Mouse (Mus musculus): ENCODE results near the gene Gadl1. TPM values are rescaled to one million over a fixed set of nuclear protein-coding genes. Genes with fewer than 3 reads are reported as not detected.

Gadl1 gene
- total and polyA plus RNA-seq, 2 experiments from 2014 or later, result 0.19 to 0.50 TPM

DNA sequence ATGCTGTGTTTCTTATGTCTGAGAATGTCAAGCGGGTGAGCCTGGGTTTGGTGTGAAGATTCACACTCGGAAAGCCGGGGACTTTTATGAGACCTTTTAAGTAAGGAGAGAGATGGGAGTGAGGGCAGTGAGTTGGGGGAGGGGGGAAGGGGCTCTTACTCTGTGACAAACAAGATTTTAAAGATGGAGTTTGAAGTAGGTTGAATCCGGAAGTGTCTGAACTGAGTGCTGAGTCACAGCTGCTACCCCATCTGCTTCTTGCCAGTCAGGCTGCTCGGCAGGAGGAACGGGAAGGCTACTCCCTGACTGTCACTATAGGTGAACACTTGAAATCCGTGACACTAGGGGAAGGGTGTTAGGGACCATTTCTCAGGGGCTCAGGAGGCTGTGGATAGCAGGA lies 33.7 kb downstream of the Gadl1 start:
- 23% methylated on average over 7 of the region's 7 CpGs for WGBS
- H3K4me2 ChIP-seq (ENCODE audit: low read depth), result peak overlapping the region; percentile 32; the same call in 1 of the 2 replicates
- no peak for TF ChIP-seq CTCF (IDR thresholded peaks at IDR 0.05; ENCODE audit: low read depth)
- H3K9ac ChIP-seq, result no peak overlapping the region
- peak overlapping the region; percentile 73 for H3K27ac ChIP-seq (ENCODE audit: low read depth, low read length)
- peaks cover 11% of the 10 kb centered on the region; the same call in 1 of the 2 replicates for H3K4me1 ChIP-seq (ENCODE audit: insufficient read depth)
- no peak overlapping the region for H3K4me3 ChIP-seq (ENCODE audit: low read depth, low read length)
- DNase-seq (peak; percentile 74), ATAC-seq (peak; percentile 78)
- no peaks in the 10 kb centered on the region for H3K9me3 ChIP-seq (ENCODE audit: low read length)
- H3K27me3 ChIP-seq (ENCODE audit: insufficient read depth, low read length), result no peaks in the 10 kb centered on the region
- H3K36me3 ChIP-seq (ENCODE audit: insufficient read depth), result no peaks in the 10 kb centered on the region

DNA sequence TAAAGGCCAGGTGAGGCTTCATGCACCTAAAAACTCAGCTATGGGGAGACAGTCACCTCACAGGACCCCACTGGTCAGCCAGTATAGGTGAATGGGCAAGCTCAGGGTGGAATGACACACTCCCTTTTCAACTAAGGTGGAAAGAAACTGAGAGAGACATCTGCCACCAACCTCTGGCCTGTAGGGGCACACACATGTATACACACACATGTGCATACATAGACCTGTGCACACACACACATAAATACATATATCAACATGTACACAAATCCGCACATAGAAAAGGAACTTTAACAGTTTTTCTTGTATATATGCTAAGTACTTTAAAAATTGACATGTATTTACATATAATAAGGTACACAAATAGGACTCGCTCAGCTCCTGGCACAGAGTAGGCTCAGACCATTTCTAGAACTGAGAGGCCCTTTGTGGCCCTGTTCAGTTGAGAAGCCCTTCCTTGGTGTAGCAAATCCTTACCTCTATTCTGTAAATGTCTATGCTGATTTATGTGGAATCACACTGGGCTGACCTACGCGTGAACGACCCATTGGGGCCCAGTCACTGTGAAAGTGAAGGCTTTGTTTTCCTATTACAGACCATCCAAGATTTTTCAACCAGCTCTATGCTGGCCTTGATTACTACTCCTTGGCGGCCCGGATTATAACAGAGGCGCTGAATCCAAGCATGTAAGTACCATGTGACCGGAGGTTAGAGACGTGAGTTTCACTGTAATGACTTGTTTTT lies 34.5 kb downstream of the Gadl1 start:
- DNase-seq, result no peak
- Histone ChIP-seq H3K9me3 (ENCODE audit: low read length) (no peaks in the 10 kb centered on the region), H3K36me3 (ENCODE audit: insufficient read depth) (no peaks in the 10 kb centered on the region), H3K4me3 (ENCODE audit: low read depth, low read length) (no peak overlapping the region), H3K27ac (ENCODE audit: low read depth, low read length) (peak overlapping the region; percentile 73), H3K9ac (no peak overlapping the region), H3K4me2 (ENCODE audit: low read depth) (no peak overlapping the region), H3K27me3 (ENCODE audit: insufficient read depth, low read length) (no peaks in the 10 kb centered on the region), H3K4me1 (ENCODE audit: insufficient read depth) (peaks cover 11% of the 10 kb centered on the region; the same call in 1 of the 2 replicates)
- no peak for ATAC-seq
- no peak for TF ChIP-seq CTCF (IDR thresholded peaks at IDR 0.05; ENCODE audit: low read depth)
- 62% methylated on average over 10 of the region's 10 CpGs for WGBS

DNA sequence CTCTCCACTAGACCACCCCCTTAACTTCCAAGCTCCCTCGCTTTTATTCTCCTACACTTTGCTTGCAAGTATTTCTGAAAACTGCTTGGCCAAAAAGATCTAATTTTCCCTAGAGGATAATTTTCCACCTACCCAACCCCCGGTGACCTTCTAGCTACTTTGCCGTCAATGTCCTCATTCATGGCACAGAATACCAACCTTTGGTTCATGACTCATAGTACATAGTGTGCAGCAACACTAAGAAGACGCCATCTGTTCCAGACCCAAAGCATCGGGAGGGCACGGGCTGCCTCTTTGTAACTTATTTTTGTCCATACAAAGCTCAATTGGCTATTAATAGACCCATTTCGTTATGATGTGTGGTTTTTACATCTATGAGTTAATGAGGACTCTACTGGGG lies 55.8 kb downstream of the Gadl1 start:
- no peak for TF ChIP-seq CTCF (IDR thresholded peaks at IDR 0.05; ENCODE audit: low read depth)
- DNase-seq, result no peak
- no peak overlapping the region for H3K4me3 ChIP-seq (ENCODE audit: low read depth, low read length)
- no peaks in the 10 kb centered on the region for H3K9me3 ChIP-seq (ENCODE audit: low read length)
- WGBS, result 86% methylated on average over 7 of the region's 7 CpGs
- H3K4me1 ChIP-seq (ENCODE audit: insufficient read depth), result no peaks in the 10 kb centered on the region
- H3K36me3 ChIP-seq (ENCODE audit: insufficient read depth), result no peaks in the 10 kb centered on the region
- no peak for ATAC-seq
- H3K9ac ChIP-seq, result no peak overlapping the region
- H3K27me3 ChIP-seq (ENCODE audit: insufficient read depth, low read length), result no peaks in the 10 kb centered on the region
- H3K4me2 ChIP-seq (ENCODE audit: low read depth), result no peak overlapping the region
- no peak overlapping the region for H3K27ac ChIP-seq (ENCODE audit: low read depth, low read length)

DNA sequence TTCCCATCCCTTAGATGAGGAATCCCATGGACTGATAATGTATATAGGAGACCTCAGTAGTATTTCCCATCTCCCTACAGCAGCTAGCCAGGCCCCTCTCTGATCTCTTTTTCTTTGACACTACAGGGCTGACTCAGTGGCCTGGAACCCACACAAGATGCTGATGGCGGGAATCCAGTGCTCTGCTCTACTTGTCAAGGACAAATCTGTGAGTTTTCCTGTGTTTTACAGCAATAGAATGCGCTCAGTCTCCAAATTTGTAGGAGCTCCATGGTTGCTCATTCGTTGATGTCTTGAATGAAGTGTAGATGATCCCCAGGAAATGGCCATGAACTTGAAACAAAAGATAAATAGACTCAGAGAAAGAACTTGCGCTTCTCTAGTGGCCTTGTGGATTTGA lies 56.9 kb downstream of the Gadl1 start:
- ATAC-seq (no peak), DNase-seq (no peak)
- TF ChIP-seq CTCF (IDR thresholded peaks at IDR 0.05; ENCODE audit: low read depth), result no peak
- no peak overlapping the region for H3K9ac ChIP-seq
- 85% methylated on average over 4 of the region's 4 CpGs for WGBS
- no peak overlapping the region for H3K4me3 ChIP-seq (ENCODE audit: low read depth, low read length)
- H3K4me1 ChIP-seq (ENCODE audit: insufficient read depth), result no peaks in the 10 kb centered on the region
- H3K36me3 ChIP-seq (ENCODE audit: insufficient read depth), result no peaks in the 10 kb centered on the region
- no peak overlapping the region for H3K27ac ChIP-seq (ENCODE audit: low read depth, low read length)
- no peaks in the 10 kb centered on the region for H3K9me3 ChIP-seq (ENCODE audit: low read length)
- H3K27me3 ChIP-seq (ENCODE audit: insufficient read depth, low read length), result no peaks in the 10 kb centered on the region
- no peak overlapping the region for H3K4me2 ChIP-seq (ENCODE audit: low read depth)

DNA sequence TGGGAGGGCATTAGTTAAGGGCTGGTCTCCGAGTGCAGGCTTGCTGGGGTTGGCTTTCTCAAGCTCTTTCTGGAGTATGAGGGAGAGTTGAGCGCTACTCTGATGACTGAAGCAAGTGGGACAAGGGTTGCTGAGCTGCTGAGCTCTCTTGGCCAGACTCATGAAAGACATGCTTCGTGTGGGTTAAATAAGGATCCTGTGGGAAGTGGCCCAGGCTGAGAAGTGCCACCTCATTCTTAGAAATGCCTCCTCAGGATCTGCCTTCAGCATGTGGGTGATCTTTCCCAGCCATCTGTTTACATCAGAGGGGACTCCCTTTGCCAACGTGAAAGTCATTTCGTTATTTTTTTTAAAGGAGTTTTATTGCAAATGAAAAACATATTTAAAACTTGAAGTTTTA lies 57.5 kb downstream of the Gadl1 start:
- no peak for DNase-seq
- Histone ChIP-seq H3K4me2 (ENCODE audit: low read depth) (no peak overlapping the region), H3K36me3 (ENCODE audit: insufficient read depth) (no peaks in the 10 kb centered on the region), H3K9me3 (ENCODE audit: low read length) (no peaks in the 10 kb centered on the region), H3K9ac (no peak overlapping the region), H3K4me3 (ENCODE audit: low read depth, low read length) (no peak overlapping the region), H3K27ac (ENCODE audit: low read depth, low read length) (no peak overlapping the region), H3K4me1 (ENCODE audit: insufficient read depth) (no peaks in the 10 kb centered on the region), H3K27me3 (ENCODE audit: insufficient read depth, low read length) (no peaks in the 10 kb centered on the region)
- 74% methylated on average over 5 of the region's 5 CpGs for WGBS
- peak; percentile 32; the same call in 1 of the 2 replicates for ATAC-seq
- no peak for TF ChIP-seq CTCF (IDR thresholded peaks at IDR 0.05; ENCODE audit: low read depth)

DNA sequence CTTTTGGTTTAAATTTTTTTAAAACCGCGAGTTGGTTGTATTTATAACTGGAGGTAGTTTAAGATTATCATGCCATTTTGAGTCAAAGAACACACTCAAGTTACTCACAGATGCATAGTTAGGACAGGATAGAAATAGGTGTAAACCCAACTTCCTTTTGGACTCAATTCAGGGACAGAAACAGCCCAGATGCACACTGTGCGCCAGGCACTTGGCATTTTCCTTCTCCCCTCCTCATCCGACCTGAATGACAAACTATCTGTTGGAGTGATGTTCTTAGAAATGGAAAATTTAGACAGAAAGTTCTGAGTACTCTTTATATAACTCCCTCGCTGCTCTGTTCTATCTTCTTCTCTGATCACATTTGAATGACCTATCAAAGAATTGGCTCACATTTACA lies 58.4 kb downstream of the Gadl1 start:
- Histone ChIP-seq H3K36me3 (ENCODE audit: insufficient read depth) (no peaks in the 10 kb centered on the region), H3K4me2 (ENCODE audit: low read depth) (no peak overlapping the region), H3K9ac (no peak overlapping the region), H3K4me3 (ENCODE audit: low read depth, low read length) (no peak overlapping the region), H3K4me1 (ENCODE audit: insufficient read depth) (no peaks in the 10 kb centered on the region), H3K27me3 (ENCODE audit: insufficient read depth, low read length) (no peaks in the 10 kb centered on the region), H3K9me3 (ENCODE audit: low read length) (no peaks in the 10 kb centered on the region), H3K27ac (ENCODE audit: low read depth, low read length) (no peak overlapping the region)
- TF ChIP-seq CTCF (IDR thresholded peaks at IDR 0.05; ENCODE audit: low read depth), result no peak
- DNase-seq (no peak), ATAC-seq (no peak)
- WGBS, result 78% methylated on average over 5 of the region's 5 CpGs

DNA sequence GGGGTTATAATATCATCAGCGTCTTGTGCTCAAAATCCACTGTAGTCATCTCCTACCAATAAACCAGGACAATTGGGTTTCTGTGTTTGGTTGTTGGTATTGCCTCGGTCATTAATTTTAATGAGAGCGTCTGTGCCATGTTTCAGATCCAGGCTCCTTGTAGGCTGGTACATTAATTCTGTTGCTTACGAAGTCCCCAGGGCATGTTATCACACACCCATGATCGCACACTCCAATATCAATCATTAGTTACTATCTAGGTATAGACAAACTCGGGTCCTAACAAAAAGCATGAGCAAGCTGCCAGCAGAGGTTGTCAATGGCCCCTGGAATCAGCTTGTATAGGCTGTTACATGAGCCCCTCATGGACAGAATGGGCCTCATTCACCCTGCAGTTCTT lies 67.6 kb downstream of the Gadl1 start:
- ATAC-seq, result no peak
- H3K9ac ChIP-seq, result no peak overlapping the region
- no peak overlapping the region for H3K4me2 ChIP-seq (ENCODE audit: low read depth)
- no peak overlapping the region for H3K27ac ChIP-seq (ENCODE audit: low read depth, low read length)
- WGBS, result 44% methylated on average over 6 of the region's 6 CpGs
- no peak for DNase-seq
- no peak for TF ChIP-seq CTCF (IDR thresholded peaks at IDR 0.05; ENCODE audit: low read depth)
- H3K27me3 ChIP-seq (ENCODE audit: insufficient read depth, low read length), result no peaks in the 10 kb centered on the region
- H3K9me3 ChIP-seq (ENCODE audit: low read length), result no peaks in the 10 kb centered on the region
- no peaks in the 10 kb centered on the region for H3K36me3 ChIP-seq (ENCODE audit: insufficient read depth)
- H3K4me3 ChIP-seq (ENCODE audit: low read depth, low read length), result no peak overlapping the region
- no peaks in the 10 kb centered on the region for H3K4me1 ChIP-seq (ENCODE audit: insufficient read depth)

Measured in forebrain, postnatal 0 days (tissue).